Mouse (Mus musculus) gastrocnemius, postnatal 14 days (tissue): ENCODE data around the gene Onecut3. TPM values are rescaled to one million over a fixed set of nuclear protein-coding genes. Genes with fewer than 3 reads are reported as not detected.

Experiments used
- DNase-seq: peaks from one replicate; pipeline ENCODE4 v3.0.0; 2021; ENCODE audit warnings: mixed read lengths
- intact Hi-C: fragments of 180-260 bp; cut with DNase I; formaldehyde crosslinking; loops from one replicate; pipeline ENCODE4 v1.15.1; 2025; ENCODE audit warnings: low total_unique reads
- total RNA-seq, 2 experiments: library from RNA; stranded (reverse); gene quantifications; 2 replicates each; pipeline ENCODE4 v1.2.3; 2021

The Onecut3 gene
- total RNA-seq, 2 experiments from 2014 or later = not detected

DNA sequence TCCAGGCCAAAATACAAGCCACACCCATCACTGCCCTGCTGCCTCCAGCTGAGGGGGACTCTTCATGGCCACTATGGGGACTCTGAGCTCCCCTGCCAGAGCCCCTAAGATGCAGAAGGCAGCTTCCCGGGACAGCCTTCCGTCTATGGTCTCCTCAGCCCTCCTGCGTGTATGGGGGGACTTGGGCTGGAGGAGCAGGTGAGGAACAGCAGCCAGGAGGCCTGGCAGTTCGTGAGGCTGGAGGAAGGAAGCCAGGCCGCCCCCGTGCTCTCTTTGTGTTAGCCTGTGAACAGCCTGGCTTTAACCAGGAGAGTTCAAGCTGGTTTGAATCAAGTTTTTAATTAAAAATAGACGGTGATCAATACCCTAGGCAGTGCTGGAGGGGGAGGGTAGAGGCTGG is 7.7 kb downstream of the Onecut3 start:
- DNase-seq = no peak
- intact Hi-C loops = no loop called here

DNA sequence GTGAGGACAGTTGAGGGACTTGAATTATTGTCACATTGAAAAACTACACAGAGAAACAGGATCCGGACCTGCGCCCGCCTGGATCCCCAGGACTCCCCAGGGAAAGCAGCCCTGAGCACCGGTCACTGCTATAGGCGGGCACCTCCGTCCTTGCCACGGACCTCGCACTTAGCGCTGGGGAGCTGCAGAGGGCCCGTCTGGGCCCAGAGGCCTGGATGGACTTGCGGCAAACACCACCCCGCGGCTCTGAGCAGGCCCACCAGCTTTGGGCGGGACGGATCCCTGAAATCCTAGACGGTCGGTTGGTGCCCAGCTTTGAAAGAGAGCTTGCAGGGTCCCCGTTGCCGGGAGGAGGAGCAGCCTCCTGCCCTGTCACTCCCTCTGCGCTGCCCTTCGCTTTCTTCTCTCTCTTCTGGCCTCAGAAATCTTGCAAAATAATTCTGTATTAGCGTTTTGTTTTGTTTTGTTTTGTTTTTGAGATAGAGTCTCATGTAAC is 8.2 kb downstream of the Onecut3 start:
- intact Hi-C loops = no loop called here
- no peak for DNase-seq

DNA sequence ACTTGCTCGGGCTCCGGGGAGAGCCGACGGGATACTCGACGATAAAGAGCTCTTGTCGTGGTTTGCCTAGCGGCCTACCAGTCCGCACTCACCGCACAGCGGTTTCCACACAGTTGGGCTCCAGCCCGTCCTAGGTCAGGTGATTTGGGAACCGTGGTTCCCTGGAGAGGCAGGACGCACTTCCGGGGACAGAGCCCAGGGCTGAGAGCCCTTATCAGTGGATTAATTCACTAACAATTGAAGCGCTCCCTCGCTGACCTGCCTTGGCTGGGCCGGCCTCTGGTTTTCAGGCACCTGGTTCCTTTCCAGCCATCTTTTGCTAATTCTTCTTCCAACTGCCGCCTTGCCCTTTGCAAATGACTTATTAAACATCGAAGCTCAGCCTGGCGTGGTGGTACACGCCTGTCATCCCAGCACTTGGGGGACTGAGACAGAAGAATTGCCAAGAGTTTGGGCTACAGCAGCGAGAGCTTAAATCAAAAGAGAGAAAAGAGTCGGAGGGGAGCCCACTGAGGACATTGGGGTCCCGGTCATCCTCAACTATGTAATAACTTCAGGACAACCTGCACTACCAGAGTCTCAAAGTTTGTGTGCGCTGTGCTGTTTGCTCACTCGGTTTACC is 9.1 kb downstream of the Onecut3 start:
- DNase-seq = no peak
- intact Hi-C loops = no loop called here

DNA sequence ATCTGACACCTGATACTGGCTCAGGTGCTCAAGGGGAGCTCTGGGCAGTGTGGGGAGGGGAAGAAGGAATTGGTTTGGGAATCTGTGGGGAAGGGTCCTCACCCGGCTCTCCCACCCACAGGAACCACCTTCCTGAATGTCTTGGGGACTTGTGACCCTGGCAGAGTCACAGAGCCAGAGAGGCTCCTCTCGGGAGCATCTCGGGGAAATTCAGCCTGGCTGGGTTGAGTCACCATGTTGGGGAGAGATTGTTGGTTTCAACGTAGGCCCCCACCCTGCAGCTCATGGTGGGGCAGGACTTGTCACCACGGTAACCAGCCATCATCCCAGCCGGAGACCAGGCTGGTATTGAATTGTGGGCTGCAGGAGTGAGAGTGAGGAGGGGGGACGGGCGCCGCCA is 10.1 kb downstream of the Onecut3 start:
- intact Hi-C loops = no loop called here
- no peak for DNase-seq

DNA sequence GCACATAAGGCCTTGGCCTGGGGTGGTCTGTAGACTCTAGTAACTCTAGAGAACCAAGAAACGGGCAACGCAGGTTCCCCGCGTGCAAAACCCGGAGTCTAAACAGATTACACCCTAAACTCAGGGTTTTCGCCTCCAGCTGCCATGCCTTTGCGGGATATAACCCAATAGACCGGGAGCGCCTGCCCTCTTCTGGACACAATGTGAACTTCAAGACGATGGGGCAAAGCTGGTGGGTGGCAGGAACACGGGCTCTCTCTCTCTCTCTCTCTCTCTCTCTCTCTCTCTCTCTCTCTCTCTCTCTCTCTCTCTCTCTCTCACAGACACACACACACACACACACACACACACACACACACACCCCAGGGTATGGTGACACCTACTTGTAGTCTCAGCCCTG is 11.6 kb downstream of the Onecut3 start:
- peak; percentile 58 for DNase-seq
- intact Hi-C loops = no loop called here

DNA sequence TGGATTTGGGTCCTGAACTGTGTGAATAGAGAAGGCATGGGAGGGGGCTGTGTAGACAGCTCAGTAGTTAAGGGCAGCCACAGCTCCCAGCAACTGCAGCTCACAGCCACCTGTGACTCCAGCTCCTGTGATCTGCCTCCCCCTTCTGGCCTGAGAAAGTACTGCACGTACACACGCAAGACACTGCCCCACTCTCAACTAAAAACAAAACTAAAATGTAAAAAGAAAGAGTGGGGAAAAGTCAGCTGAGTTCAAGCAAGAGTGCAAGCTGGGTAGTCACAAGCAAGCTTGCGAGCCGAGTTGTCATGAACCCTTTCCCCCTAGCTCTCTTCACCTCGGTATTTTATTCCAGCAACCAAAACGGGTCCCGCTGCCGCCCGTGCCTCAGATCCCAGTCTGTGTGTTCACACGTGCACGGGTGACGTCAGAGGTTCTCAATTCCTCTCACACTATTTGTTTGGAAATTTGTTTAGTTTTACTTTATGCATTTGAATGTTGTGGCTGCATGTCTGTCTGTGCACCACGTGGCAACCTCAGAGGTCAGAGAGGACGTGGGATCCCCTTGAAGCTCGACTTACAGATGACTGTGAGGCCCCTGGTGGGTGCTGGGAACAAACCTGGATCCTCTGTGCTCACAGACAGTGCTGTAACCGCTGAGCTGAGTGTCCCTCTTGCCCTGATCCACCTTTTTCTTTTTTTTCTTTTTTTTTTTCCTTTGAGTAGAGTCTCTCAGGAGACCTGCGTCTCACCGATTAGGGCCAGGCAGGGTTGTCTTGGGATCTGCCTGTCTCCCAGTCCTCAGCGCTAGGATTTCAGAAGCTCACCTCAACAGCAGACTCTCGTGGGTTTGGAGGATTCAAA is 15.0 kb downstream of the Onecut3 start:
- DNase-seq = peak; percentile 72
- intact Hi-C loops = loop anchor here (2.0 to 10.0 kb wide), 2 partner anchors 63 to 145 kb away; no protein-coding TSS in a partner anchor

DNA sequence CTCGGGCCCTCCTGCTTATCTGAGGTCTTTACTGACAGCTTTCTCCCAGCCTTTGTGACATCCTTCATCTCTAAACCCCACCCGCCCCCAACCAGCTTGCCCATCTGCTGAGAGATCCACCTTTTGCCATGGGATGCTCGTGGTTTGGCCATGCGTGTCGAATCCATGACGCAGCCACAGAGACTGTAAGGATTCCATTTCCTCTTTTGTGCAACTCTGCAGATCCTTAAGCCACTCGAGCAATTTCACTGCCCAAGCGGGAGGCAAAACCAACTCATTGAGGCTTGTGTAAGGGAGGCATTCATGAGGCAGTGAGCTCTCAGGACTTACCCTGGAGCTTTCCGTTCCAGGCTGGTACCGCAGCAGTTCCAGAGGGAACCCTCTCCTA is 15.6 kb downstream of the Onecut3 start:
- intact Hi-C loops = loop anchor here (10.0 kb wide), 1 partner anchor 145 kb away; no protein-coding TSS in a partner anchor
- no peak for DNase-seq

DNA sequence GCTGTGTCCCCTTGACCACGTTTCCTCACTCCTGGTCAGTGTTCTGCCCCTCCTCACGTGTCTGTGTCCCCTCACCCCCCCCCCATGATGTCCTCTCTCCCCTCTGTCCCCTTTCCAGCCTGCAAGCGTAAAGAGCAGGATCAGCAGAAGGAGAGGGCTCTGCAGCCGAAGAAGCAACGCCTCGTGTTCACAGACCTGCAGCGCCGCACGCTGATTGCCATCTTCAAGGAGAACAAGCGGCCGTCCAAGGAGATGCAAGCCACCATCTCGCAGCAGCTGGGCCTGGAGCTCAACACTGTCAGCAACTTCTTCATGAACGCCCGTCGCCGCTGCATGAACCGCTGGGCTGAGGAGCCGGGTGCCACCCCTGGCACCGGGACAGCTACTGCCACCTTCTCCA is 19.1 kb downstream of the Onecut3 start:
- no peak for DNase-seq
- intact Hi-C loops = loop anchor here (10.0 kb wide), 1 partner anchor 149 kb away; no protein-coding TSS in a partner anchor

DNA sequence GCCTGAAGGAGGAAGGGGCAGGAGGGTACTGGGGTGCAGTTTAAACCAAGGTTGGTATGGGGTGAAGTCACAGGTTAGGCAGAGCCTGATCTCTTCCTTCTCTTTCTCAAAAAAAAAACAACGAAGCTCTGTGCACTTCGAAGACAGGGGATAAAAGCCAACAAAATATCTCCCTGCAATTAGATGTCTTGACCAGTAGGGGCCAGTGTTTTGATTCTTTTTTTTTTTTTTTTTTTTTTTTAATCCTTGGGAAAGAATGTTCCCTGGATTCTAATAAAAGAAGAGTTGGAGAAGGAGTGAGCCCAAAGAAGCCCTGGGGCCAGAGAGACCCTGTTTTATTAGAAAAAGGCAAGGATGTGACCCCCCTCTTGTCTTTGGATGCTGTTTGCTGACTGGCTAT is 24.7 kb downstream of the Onecut3 start:
- DNase-seq = no peak
- intact Hi-C loops = loop anchor here (10.0 kb wide), 1 partner anchor 154 kb away; no protein-coding TSS in a partner anchor

DNA sequence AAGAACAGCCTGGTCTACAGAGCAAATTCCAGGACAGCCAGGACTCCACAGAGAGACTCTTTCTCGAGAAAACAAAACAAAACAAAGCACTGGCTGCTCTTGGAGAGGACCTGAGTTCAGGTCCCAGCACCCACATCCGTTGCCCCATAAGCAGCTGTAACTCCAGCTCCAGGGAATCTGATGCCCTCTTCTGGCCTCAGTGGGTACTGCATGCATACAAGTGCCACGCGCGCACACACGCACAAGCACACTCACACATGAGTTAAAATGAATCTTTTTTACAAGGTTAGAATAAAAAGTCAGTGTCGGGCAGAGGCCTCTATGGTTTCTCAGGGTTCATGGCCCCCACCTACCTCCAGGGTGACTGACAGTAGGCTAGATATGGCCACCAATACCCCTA is 28.7 kb downstream of the Onecut3 start:
- intact Hi-C loops = no loop called here
- no peak for DNase-seq

DNA sequence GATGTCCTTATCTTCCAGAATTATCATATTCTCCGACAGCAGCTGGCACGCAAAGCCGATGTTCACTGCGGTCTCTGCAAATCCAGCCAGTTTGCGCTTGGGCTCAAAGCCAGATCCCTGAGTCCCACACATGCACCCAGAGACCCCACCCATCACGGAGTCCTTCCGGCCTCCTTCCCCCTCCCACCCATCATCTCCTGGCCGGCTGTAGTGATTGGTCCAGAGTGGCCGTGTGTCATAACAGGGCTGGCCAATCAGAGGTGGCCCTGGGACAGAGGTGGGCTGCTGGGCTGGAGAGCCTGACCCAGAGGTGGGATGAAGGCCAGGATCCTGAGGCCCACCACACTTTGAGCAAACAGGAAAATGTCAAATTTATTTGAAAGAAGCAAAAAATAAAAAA is 31.5 kb downstream of the Onecut3 start:
- intact Hi-C loops = no loop called here
- DNase-seq = no peak

DNA sequence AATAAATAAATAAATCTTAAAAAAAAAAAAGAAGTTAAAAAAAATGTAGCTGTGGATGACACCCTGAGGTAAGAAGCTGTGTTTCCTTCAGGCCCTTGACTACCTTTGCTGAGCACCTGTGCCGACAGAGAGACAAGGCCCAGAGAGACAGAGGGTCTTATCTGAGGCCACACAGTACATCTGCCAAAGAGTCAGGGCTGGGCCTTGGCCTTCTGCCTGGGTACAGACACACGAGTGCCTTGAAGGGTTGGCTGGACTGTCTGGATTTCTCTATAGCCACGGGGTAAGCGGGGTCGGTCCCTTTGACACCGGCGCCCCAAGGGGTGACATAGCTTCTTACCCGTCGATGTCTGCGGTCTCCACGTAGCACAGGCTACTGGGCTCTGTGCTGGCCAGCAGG is 38.1 kb downstream of the Onecut3 start:
- DNase-seq = no peak
- intact Hi-C loops = no loop called here

DNA sequence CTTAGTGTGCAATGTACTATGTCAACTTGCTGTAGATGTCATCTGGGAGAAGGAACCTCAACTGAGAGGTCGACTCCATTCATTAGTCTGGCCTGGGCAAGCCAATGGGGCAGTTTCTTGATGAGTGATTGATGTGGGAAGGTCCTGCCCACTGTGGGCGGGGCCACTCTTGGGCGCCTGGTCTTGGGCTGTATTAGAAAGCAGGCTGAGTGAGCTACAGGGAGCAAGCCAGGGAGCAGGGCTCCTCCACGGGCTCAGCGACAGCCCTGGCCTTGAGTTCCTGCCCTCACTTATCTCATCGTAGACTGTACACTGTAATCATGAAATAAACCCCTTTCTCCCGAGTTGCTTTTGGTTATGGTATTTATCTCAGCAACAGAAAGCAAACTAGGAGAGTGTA is 39.1 kb downstream of the Onecut3 start:
- intact Hi-C loops = no loop called here
- DNase-seq = no peak

DNA sequence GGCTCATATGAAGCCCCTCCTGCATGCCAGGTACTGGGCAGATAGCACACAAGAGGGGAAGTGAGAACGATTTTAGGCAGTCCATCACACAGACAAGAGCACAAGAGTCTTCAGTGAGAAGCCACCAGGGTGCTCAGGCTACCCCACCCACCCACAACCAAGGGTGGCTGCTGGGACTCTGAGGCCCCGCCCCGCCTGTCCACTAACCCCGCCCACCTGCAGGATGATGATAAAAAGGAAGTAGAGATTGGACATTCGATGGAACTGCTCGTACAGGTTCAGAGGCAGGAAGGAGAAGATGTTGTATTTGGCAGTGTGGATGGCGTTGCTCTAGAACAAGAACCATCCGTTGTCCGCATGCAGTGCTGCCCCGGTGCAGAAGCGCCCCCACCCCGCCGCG is 40.4 kb downstream of the Onecut3 start:
- intact Hi-C loops = no loop called here
- DNase-seq = no peak

DNA sequence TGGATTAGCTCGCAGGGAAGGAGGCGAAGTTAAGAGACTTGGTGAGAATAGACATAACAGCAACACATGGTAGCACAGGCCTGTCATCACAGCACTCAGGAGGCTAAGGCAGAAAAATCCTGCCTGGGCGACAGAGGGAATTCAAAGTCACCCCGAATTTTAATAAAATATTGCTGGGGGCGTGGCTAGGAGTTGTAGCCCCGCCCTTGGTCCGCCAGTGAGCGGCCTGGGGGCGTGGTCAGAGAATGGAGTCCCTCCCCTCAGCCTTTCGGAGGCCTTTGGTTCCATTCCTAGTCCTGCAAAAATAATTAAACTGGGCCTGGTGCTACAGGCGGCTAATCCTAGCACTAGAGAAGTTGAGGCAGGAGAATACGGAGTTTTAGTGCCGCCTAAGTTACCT is 41.1 kb downstream of the Onecut3 start:
- intact Hi-C loops = no loop called here

DNA sequence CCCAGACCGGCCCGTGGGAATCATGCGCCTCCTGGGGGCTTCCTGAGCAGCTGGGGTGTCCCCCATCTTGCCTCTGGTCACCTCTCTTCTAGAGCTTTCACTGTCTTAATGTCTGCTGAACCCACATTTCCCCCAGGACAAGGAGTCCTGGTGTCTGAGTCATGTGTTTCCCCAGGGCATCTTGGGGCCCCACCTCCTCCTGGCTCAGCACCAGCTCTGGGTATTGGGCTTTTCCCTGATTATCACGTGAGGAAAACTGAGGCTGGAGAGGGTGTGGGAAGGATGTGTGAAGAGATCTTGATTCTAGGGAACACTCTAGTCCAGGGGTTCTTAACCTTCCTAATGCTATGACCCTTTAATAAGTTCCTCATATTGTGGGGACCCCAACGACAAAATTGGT is 43.5 kb downstream of the Onecut3 start:
- intact Hi-C loops = no loop called here
- DNase-seq = no peak

More for the DNA sequence above, 41.1 kb downstream of the Onecut3 start:
- no peak for DNase-seq

DNA sequence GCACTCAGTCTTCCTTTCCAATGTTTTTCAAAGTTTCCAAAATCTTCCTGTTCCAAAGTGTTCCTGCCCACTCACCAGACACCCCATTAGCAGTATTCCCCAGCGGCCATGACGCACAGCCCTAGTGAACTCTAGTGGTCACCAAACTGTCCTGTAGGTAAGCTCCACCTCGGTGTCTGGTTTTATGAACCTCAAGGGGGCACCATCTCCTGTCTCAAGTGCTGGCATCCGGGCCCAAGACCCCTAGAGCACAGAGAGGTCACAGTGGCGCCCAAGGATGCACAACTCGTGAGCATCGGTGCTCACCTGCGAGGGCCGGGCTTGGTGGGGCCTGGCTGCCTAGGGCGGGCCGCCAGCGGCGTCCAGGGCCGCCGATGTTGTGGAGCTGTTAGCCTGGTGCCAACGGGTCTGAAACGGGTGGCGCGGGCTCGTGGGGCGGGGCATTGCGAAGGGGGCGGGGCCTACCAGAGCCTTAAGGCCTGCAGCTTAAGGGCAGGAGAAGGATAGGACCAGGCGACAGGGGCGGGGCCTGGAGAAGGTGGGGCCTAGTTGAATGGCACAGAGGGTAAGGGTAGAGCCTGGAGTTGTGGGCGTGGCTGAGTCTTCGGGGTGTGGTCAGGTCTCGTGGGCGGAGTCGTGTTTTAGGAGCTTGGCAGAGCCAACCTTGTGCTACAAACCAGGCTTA is 44.2 kb downstream of the Onecut3 start, which contains the start of gene Atp8b3:
TSS of gene Atp8b3 (minus strand) at position 415 of the 685 bp plus-strand sequence.
- intact Hi-C loops = no loop called here
- DNase-seq = peak; percentile 74

DNA sequence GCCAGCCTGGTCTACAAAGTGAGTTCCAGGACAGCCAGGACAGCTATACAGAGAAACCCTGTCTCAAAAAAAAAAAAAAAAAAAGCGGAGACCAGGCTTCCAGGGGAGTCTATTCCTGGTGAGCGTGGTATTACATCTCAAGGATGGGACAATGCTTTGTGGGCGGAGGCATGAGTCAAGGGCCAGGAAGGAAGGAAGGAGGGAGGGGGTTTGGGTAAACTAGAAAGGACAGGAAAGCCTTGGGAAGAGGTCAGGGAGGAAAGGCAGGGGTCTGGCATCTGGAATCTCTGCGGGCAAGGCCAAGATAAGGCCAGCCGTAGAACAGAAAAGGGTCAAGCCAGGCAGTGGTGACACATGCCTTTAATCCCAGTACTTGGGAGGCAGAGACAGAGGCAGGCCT is 44.9 kb downstream of the Onecut3 start:
- intact Hi-C loops = no loop called here
- DNase-seq = no peak

DNA sequence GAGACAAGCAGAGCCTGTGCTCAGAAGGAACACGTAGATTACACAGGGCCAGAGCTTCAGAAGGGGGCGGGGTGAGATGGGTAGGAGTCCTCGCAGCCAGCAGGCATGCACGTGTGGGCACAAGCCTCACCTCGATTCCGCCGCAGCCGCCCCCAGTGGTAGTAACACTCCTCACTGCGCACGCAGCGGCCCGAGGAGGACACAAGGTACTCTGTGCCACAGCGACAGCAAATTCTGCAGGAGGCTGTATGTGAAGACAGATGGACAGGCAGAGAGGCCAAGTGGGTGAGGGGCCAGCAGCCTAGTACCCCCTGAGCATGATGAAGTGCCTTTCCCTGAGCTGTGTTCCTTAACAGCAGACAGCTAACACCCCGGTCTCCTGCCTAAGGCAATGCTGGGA is 49.2 kb downstream of the Onecut3 start:
- DNase-seq = no peak
- intact Hi-C loops = no loop called here

DNA sequence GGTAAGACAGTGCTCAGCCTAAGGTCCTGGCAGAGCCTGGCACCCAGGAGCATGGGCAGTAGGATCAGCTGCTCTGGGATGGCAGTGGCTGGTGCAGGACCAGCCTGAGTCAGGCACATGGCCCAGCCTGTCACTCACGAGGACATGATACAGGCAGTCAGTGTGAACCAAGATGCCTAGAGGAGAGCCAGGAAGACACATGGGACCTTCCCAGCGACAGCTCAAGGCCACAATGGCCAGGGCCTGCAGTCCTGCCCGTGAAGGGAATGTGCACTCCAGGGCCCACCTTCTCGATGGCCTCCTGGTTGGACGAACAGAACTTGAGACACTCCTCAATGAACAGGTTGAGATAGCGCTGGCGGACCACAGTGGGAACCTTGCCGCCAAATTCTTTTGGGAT is 51.0 kb downstream of the Onecut3 start:
- intact Hi-C loops = loop anchor here (5.0 kb wide), 1 partner anchor 98 kb away; no protein-coding TSS in a partner anchor
- no peak for DNase-seq
